Mouse (Mus musculus) spleen, postnatal 4 days (tissue): ENCODE measurements around the gene Cacng3.

ENCODE experiments used
- DNase-seq, 2 experiments: peaks; one replicate each; pipeline ENCODE4 v3.0.0; 2022; ENCODE audit warnings: low spot score in 2 of 2

The Cacng3 gene

GRCm38 (mm10) chr7:122718540-122718939 is 48.2 kb downstream of the Cacng3 start:
- no peak for DNase-seq

GRCm38 (mm10) chr7:122723358-122723876 is 53.1 kb downstream of the Cacng3 start:
- DNase-seq, result no peak

GRCm38 (mm10) chr7:122726376-122726775 is 56.1 kb downstream of the Cacng3 start:
- no peak for DNase-seq

- no peak for DNase-seq
Measured at GRCm38 (mm10) chr7:122728186-122728585, 57.9 kb downstream of the Cacng3 start.

GRCm38 (mm10) chr7:122728846-122729245 is 58.6 kb downstream of the Cacng3 start:
- DNase-seq, result no peak

GRCm38 (mm10) chr7:122735323-122735722 is 65.0 kb downstream of the Cacng3 start:
- no peak for DNase-seq

- DNase-seq, result no peak
Measured at GRCm38 (mm10) chr7:122738541-122738940, 68.2 kb downstream of the Cacng3 start.

GRCm38 (mm10) chr7:122740663-122741062 is 70.4 kb downstream of the Cacng3 start:
- DNase-seq, result no peak

GRCm38 (mm10) chr7:122755920-122756603 is 85.8 kb downstream of the Cacng3 start:
- no peak for DNase-seq

GRCm38 (mm10) chr7:122758645-122759044 is 88.4 kb downstream of the Cacng3 start:
- DNase-seq, result no peak

GRCm38 (mm10) chr7:122764506-122764905 is 94.2 kb downstream of the Cacng3 start:
- DNase-seq, result no peak

GRCm38 (mm10) chr7:122768292-122769020 is 98.2 kb downstream of the Cacng3 start:
- no peak for DNase-seq

GRCm38 (mm10) chr7:122779601-122780000 is 109.3 kb downstream of the Cacng3 start:
- DNase-seq, result no peak

GRCm38 (mm10) chr7:122789929-122790328 is 119.6 kb downstream of the Cacng3 start:
- no peak for DNase-seq

GRCm38 (mm10) chr7:122793655-122794346 is 123.5 kb downstream of the Cacng3 start:
- no peak for DNase-seq

- DNase-seq, result no peak
Measured at GRCm38 (mm10) chr7:122795140-122795539, 124.8 kb downstream of the Cacng3 start.

- no peak for DNase-seq
Measured at GRCm38 (mm10) chr7:122800821-122801220, 130.5 kb downstream of the Cacng3 start.

GRCm38 (mm10) chr7:122803839-122804496 is 133.7 kb downstream of the Cacng3 start:
- no peak for DNase-seq

- DNase-seq, result no peak
Measured at GRCm38 (mm10) chr7:122806531-122806930, 136.2 kb downstream of the Cacng3 start.

- DNase-seq, result no peak
Measured at GRCm38 (mm10) chr7:122813724-122814123, 143.4 kb downstream of the Cacng3 start.

GRCm38 (mm10) chr7:122817565-122817964 is 147.3 kb downstream of the Cacng3 start:
- DNase-seq, result no peak
